Mouse (Mus musculus) ES-E14 (cell line): ENCODE results near the gene Elf5.

Experiments used
- CHD2 ChIP-seq: IDR thresholded peaks from 2 replicates; pipeline ENCODE4 v1.6.1; 2014; ENCODE audit warnings: mild to moderate bottlenecking, low read depth, low read length, inconsistent platforms
- HCFC1 ChIP-seq: IDR thresholded peaks from 2 replicates; pipeline ENCODE4 v1.6.1; 2012; ENCODE audit warnings: low read length, inconsistent platforms, borderline replicate concordance; ENCODE audit not compliant: insufficient read depth
- MAFK ChIP-seq: IDR thresholded peaks from 2 replicates; pipeline ENCODE4 v1.6.1; 2014; ENCODE audit warnings: mild to moderate bottlenecking, low read depth, low read length, inconsistent platforms; ENCODE audit not compliant: insufficient read depth
- ZC3H11A ChIP-seq: IDR thresholded peaks from 2 replicates; pipeline ENCODE4 v1.6.1; 2012; ENCODE audit warnings: low read depth, mild to moderate bottlenecking, inconsistent platforms, low read length, borderline replicate concordance
- ZNF384 ChIP-seq: IDR thresholded peaks from 2 replicates; pipeline ENCODE4 v1.6.1; 2012; ENCODE audit warnings: low read depth, low read length, inconsistent platforms

DNA sequence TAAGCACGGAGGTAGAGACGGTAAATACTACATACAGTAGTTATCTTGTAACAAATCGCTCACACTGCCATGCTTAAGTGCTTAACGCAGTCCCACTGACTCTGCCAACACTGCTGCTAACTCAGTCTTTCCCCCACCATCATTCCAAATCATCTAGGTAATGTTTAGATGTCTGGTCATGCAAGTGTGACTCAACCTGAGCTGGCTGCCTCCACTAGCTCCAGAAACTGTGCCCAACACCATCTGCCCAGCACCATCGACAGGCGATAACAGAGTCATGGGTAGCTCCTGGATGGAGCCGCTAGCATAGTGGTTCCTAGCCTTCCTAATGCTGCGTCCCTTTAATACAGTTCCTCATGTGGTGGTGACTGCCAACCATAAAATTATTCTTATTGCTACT lies 53.0 kb downstream of the Elf5 start:
- TF ChIP-seq ZNF384 (no peak), HCFC1 (no peak), MAFK (no peak), CHD2 (no peak), ZC3H11A (no peak)
